Mouse (Mus musculus) liver, adult 2 months (tissue): ENCODE data around the gene Tbc1d16. TPM values are rescaled to one million over a fixed set of nuclear protein-coding genes. Genes with fewer than 3 reads are reported as not detected.

Experiments
- DNase-seq: peaks from one replicate; pipeline ENCODE4 v3.0.0-alpha.2; 2011; ENCODE audit warnings: low read depth, low spot score; ENCODE audit errors: extremely low read depth
- H3K27ac ChIP-seq: fragments of 200-500 bp; replicated peaks from 2 replicates; pipeline ENCODE4 v1.5.1; 2012; ENCODE audit warnings: low read depth, mild to moderate bottlenecking, control low read depth, inconsistent platforms, low read length; ENCODE audit not compliant: insufficient read depth
- H3K27me3 ChIP-seq: fragments of 200-500 bp; 2 replicates; pipeline ENCODE4 v1.6.1; 2012; ENCODE audit warnings: mild to moderate bottlenecking, moderate library complexity, low read length, inconsistent platforms; ENCODE audit not compliant: control insufficient read depth, insufficient read depth
- H3K36me3 ChIP-seq: fragments of 200-500 bp; 2 replicates; pipeline ENCODE4 v1.6.1; 2012; ENCODE audit warnings: low read length, inconsistent platforms; ENCODE audit not compliant: control insufficient read depth, insufficient read depth
- H3K4me1 ChIP-seq: fragments of 200-500 bp; 2 replicates; pipeline ENCODE4 v1.6.1; 2011; ENCODE audit warnings: low read length; ENCODE audit not compliant: control insufficient read depth, insufficient read depth
- H3K4me3 ChIP-seq: fragments of 200-500 bp; 2 replicates; pipeline ENCODE4 v1.5.1; 2011; ENCODE audit warnings: low read depth, mild to moderate bottlenecking, control low read depth, low read length, moderate library complexity; ENCODE audit not compliant: insufficient read depth
- H3K79me2 ChIP-seq: fragments of 200-500 bp; 2 replicates; pipeline ENCODE4 v1.6.1; 2012; ENCODE audit warnings: inconsistent platforms, mild to moderate bottlenecking, low read length, moderate library complexity; ENCODE audit not compliant: control insufficient read depth, insufficient read depth
- H3K9ac ChIP-seq: fragments of 200-500 bp; 2 replicates; pipeline ENCODE4 v1.6.1; 2012; ENCODE audit warnings: low read depth, mild to moderate bottlenecking, control low read depth, inconsistent platforms, low read length
- CTCF ChIP-seq: fragments of 200-500 bp; IDR thresholded peaks from 2 replicates; pipeline ENCODE4 v1.5.1; 2011; ENCODE audit warnings: low read depth, low read length, control low read depth
- POLR2A ChIP-seq: fragments of 200-500 bp; IDR thresholded peaks from 2 replicates; pipeline ENCODE4 v1.6.1; 2011; ENCODE audit warnings: low read length, control low read depth; ENCODE audit not compliant: insufficient read depth; ENCODE audit errors: extremely low read depth
- WGBS: fragments of 180-500 bp; shearing (Covaris S2); methylation state at CpG from one replicate; pipeline ENCODE4 v1.1.7; 2018; 5-methylcytosine and 5-hydroxymethylcytosine counted together
- polyA plus RNA-seq: library from polyadenylated mRNA; depleted of rRNA; stranded (reverse); fragments of >200 nt; gene quantifications from 2 replicates; pipeline ENCODE4 v1.2.3, GENCODE M21; 2012; rRNA removed
- total RNA-seq: library from RNA; depleted of rRNA; stranded (reverse); fragments of >200 nt; gene quantifications from 2 replicates; pipeline ENCODE4 v1.2.3, GENCODE M21; 2014; rRNA removed

The Tbc1d16 gene
- total and polyA plus RNA-seq, 2 experiments = 4.6 to 9.5 TPM

- Histone ChIP-seq H3K4me3 (no peak overlapping the region), H3K27me3 (no peaks in the 10 kb centered on the region), H3K9ac (no peak overlapping the region), H3K4me1 (no peaks in the 10 kb centered on the region), H3K79me2 (no peaks in the 10 kb centered on the region), H3K36me3 (no peaks in the 10 kb centered on the region), H3K27ac (no peak overlapping the region)
- WGBS = 74% methylated on average over 4 of the region's 4 CpGs
- no peak for DNase-seq
- no peak for TF ChIP-seq POLR2A
- TF ChIP-seq CTCF = no peak
These were observed 130.1 kb downstream of the Tbc1d16 start for GRCm38 (mm10) chr11:119098202-119098601.

- H3K36me3 ChIP-seq = no peaks in the 10 kb centered on the region
- DNase-seq = no peak
- TF ChIP-seq POLR2A = no peak
- TF ChIP-seq CTCF = no peak
- H3K9ac ChIP-seq = no peak overlapping the region
- H3K4me1 ChIP-seq = peaks cover 7% of the 10 kb centered on the region
- no peak overlapping the region for H3K4me3 ChIP-seq
- no peak overlapping the region for H3K27ac ChIP-seq
- 78% methylated on average over 3 of the region's 3 CpGs for WGBS
- no peaks in the 10 kb centered on the region for H3K79me2 ChIP-seq
- H3K27me3 ChIP-seq = no peaks in the 10 kb centered on the region
These were observed 132.9 kb downstream of the Tbc1d16 start for GRCm38 (mm10) chr11:119095441-119095840.

GRCm38 (mm10) chr11:119093322-119093721 lies 135.0 kb downstream of the Tbc1d16 start:
- Histone ChIP-seq H3K4me1 (peaks cover 7% of the 10 kb centered on the region), H3K79me2 (no peaks in the 10 kb centered on the region), H3K27me3 (no peaks in the 10 kb centered on the region), H3K27ac (no peak overlapping the region), H3K4me3 (no peak overlapping the region), H3K9ac (no peak overlapping the region), H3K36me3 (no peaks in the 10 kb centered on the region)
- TF ChIP-seq CTCF = no peak
- TF ChIP-seq POLR2A = no peak
- DNase-seq = no peak
- 83% methylated on average over 1 of the region's 1 CpGs for WGBS

Other genes starting within 250 kb of the Tbc1d16 start
- gene Enpp7, start 240.3 kb downstream of the Tbc1d16 start, total RNA-seq = not detected in 2 replicates
- not detected in 2 replicates for gene Enpp7, start 240.3 kb downstream of the Tbc1d16 start, polyA plus RNA-seq
- gene Cbx2, start 205.5 kb downstream of the Tbc1d16 start, total RNA-seq = 3.9 and 4.9 TPM in 2 replicates
- gene Cbx2, start 205.5 kb downstream of the Tbc1d16 start, polyA plus RNA-seq = 2.9 and 4.1 TPM in 2 replicates
- 4.3 and 5.1 TPM in 2 replicates for gene Cbx8, start 187.5 kb downstream of the Tbc1d16 start, total RNA-seq
- gene Cbx8, start 187.5 kb downstream of the Tbc1d16 start, polyA plus RNA-seq = 1.7 and 4.4 TPM in 2 replicates
- 2.8 and 2.9 TPM in 2 replicates for gene Cbx4, start 142.3 kb downstream of the Tbc1d16 start, total RNA-seq
- 7.9 and 8.2 TPM in 2 replicates for gene Cbx4, start 142.3 kb downstream of the Tbc1d16 start, polyA plus RNA-seq
- 0.07 and 0.09 TPM in 2 replicates for gene Ccdc40, start 73 bp upstream of the Tbc1d16 start, total RNA-seq
- gene Ccdc40, start 73 bp upstream of the Tbc1d16 start, polyA plus RNA-seq = 0.04 TPM in 1 of 2 replicates, not detected in the other
- 22.4 and 49.3 TPM in 2 replicates for gene Gaa, start 39.4 kb upstream of the Tbc1d16 start, total RNA-seq
- 108 and 119 TPM in 2 replicates for gene Gaa, start 39.4 kb upstream of the Tbc1d16 start, polyA plus RNA-seq
- 57.3 and 64.2 TPM in 2 replicates for gene Eif4a3, start 71.6 kb upstream of the Tbc1d16 start, total RNA-seq
- gene Eif4a3, start 71.6 kb upstream of the Tbc1d16 start, polyA plus RNA-seq = 49.8 and 61.5 TPM in 2 replicates
- gene Card14, start 79.3 kb upstream of the Tbc1d16 start, total RNA-seq = 0.09 and 0.20 TPM in 2 replicates
- 0.10 and 0.22 TPM in 2 replicates for gene Card14, start 79.3 kb upstream of the Tbc1d16 start, polyA plus RNA-seq
- gene Sgsh, start 127.0 kb upstream of the Tbc1d16 start, total RNA-seq = 2.1 and 2.6 TPM in 2 replicates
- 8.7 and 11.9 TPM in 2 replicates for gene Sgsh, start 127.0 kb upstream of the Tbc1d16 start, polyA plus RNA-seq
- 2.5 and 3.9 TPM in 2 replicates for gene Slc26a11, start 127.1 kb upstream of the Tbc1d16 start, total RNA-seq
- 5.3 and 7.5 TPM in 2 replicates for gene Slc26a11, start 127.1 kb upstream of the Tbc1d16 start, polyA plus RNA-seq
- 43.4 and 43.5 TPM in 2 replicates for gene Rnf213, start 164.6 kb upstream of the Tbc1d16 start, total RNA-seq
- gene Rnf213, start 164.6 kb upstream of the Tbc1d16 start, polyA plus RNA-seq = 11.1 and 16.9 TPM in 2 replicates